Mouse (Mus musculus) liver, adult 10 weeks (tissue): ENCODE measurements around the gene Gm4787. TPM values are rescaled to one million over a fixed set of nuclear protein-coding genes. Genes with fewer than 3 reads are reported as not detected.

Source experiments
- polyA plus RNA-seq: library from polyadenylated mRNA; stranded (reverse); fragments of 350-450 nt; fragmentation: Illumina TruSeq; extraction: RNeasy Lipid Tissue Mini Kit (QIAGEN cat#74804); gene quantifications from one replicate; pipeline ENCODE4 v1.2.3, GENCODE M21; 2014; ENCODE audit warnings: low read depth, low replicate concordance

The Gm4787 gene
- 0.69 TPM for polyA plus RNA-seq

DNA sequence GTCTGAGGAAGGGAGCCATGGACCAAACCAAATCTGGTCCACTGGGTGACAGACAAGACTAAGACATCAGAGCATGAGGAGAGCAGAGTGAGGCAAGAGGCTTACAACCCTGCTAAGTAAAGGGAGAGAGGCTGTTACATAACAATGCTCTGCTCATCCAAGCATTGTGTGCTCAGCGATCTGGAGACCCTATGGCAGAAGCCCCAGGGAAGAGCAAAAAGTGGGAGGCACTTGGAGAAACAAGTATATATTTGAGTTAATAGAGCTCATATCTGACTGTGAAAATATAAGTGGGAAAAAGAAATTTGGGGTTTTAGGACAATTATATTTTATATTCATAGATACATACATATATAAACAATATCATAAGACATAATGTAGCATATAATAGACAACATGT is at the start of gene Gm4787:
Gene Gm4787, minus strand, starts transcription at position 101 of the 400 bp plus-strand sequence.

GRCm38 (mm10) chr12:81421846-81422245 is 42.6 kb upstream of the Gm4787 start, which contains the start of gene Adam4:
Adam4 (minus strand) TSS chr12:81421946.

DNA sequence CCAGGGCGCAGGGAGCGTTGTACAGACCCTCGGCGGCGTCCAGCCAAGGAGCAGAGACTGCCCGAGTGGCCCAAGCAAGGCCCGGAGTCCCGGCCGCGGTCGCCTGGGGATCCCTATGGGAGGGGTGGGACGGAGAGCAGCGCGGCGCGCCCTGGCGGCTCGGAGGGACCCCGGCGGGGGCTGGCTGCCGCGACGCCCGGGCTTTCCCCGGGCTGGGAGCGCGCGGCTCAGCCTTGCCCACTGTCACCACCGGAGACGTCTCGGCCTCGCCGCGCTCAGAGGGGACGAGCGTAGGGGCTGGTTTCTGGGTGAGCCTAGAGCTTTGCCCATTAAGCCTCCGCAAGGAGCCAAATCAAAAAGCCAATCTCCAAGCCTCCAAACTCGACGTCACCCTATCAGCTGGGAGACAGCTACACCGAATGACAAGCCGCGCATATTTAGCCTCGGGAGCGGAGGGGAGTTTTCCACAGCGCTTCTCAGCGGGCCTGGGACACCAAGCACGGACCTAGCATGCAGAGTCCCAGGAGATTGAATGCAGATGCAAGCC is 46.3 kb downstream of the Gm4787 start, which contains the start of gene Slc8a3:
Gene Slc8a3, minus strand, starts transcription at position 306 of the 547 bp plus-strand sequence.

Other genes starting within 250 kb of the Gm4787 start
- gene Slc8a3, start 46.3 kb downstream of the Gm4787 start, polyA plus RNA-seq: not detected
- 0.74 TPM for gene Adam4, start 42.5 kb upstream of the Gm4787 start, polyA plus RNA-seq
- gene Cox16, start 105.7 kb upstream of the Gm4787 start, polyA plus RNA-seq: 251 TPM
- gene Gm20498, start 153.4 kb upstream of the Gm4787 start, polyA plus RNA-seq: 3.4 TPM
- gene Synj2bp, start 153.4 kb upstream of the Gm4787 start, polyA plus RNA-seq: 142 TPM
- gene Adam21, start 189.0 kb upstream of the Gm4787 start, polyA plus RNA-seq: 0.16 TPM
- gene Med6, start 215.5 kb upstream of the Gm4787 start, polyA plus RNA-seq: 43.8 TPM